Mouse (Mus musculus): Measurements from ENCODE around the gene Arhgef10l. TPM values are rescaled to one million over a fixed set of nuclear protein-coding genes. Genes with fewer than 3 reads are reported as not detected.

The Arhgef10l gene
- polyA plus RNA-seq, 1 experiment = 14.2 TPM

GRCm38 (mm10) chr4:140500766-140501165 lies 165.0 kb downstream of the Arhgef10l start:
- H3K36me3 ChIP-seq (ENCODE audit: control insufficient read depth, insufficient read depth, low read length) = no peaks in the 10 kb centered on the region
- TF ChIP-seq CTCF (IDR thresholded peaks at IDR 0.05; ENCODE audit: extremely low read depth, insufficient read length, insufficient replicate concordance, low read depth, low read length) (no peak), POLR2A (IDR thresholded peaks at IDR 0.05; ENCODE audit: low read depth, low read length) (no peak)
- H3K4me3 ChIP-seq (ENCODE audit: low read depth, low read length) = no peak overlapping the region
- no peaks in the 10 kb centered on the region for H3K27me3 ChIP-seq (ENCODE audit: control insufficient read depth, insufficient read depth, low read length)
- no peak overlapping the region for H3K27ac ChIP-seq (ENCODE audit: insufficient read depth, low read depth, low read length)
- H3K4me1 ChIP-seq (ENCODE audit: control insufficient read depth, insufficient read depth, insufficient read length, low read length) = no peaks in the 10 kb centered on the region
- WGBS = 57% methylated on average over 7 of the region's 7 CpGs

GRCm38 (mm10) chr4:140499571-140499970 lies 166.2 kb downstream of the Arhgef10l start:
- no peaks in the 10 kb centered on the region for H3K27me3 ChIP-seq (ENCODE audit: control insufficient read depth, insufficient read depth, low read length)
- no peaks in the 10 kb centered on the region for H3K36me3 ChIP-seq (ENCODE audit: control insufficient read depth, insufficient read depth, low read length)
- H3K4me3 ChIP-seq (ENCODE audit: low read depth, low read length) = no peak overlapping the region
- TF ChIP-seq POLR2A (IDR thresholded peaks at IDR 0.05; ENCODE audit: low read depth, low read length) (no peak), CTCF (IDR thresholded peaks at IDR 0.05; ENCODE audit: extremely low read depth, insufficient read length, insufficient replicate concordance, low read depth, low read length) (no peak)
- H3K4me1 ChIP-seq (ENCODE audit: control insufficient read depth, insufficient read depth, insufficient read length, low read length) = no peaks in the 10 kb centered on the region
- no peak overlapping the region for H3K27ac ChIP-seq (ENCODE audit: insufficient read depth, low read depth, low read length)
- WGBS = 74% methylated on average over 6 of the region's 6 CpGs

- no peaks in the 10 kb centered on the region for H3K36me3 ChIP-seq (ENCODE audit: control insufficient read depth, insufficient read depth, low read length)
- no peak overlapping the region for H3K4me3 ChIP-seq (ENCODE audit: low read depth, low read length)
- H3K27ac ChIP-seq (ENCODE audit: insufficient read depth, low read depth, low read length) = no peak overlapping the region
- 75% methylated on average over 20 of the region's 20 CpGs for whole genome bisulfite sequencing
- TF ChIP-seq POLR2A (IDR thresholded peaks at IDR 0.05; ENCODE audit: low read depth, low read length) = no peak
- no peak for TF ChIP-seq CTCF (IDR thresholded peaks at IDR 0.05; ENCODE audit: extremely low read depth, insufficient read length, insufficient replicate concordance, low read depth, low read length)
- no peaks in the 10 kb centered on the region for H3K27me3 ChIP-seq (ENCODE audit: control insufficient read depth, insufficient read depth, low read length)
- no peaks in the 10 kb centered on the region for H3K4me1 ChIP-seq (ENCODE audit: control insufficient read depth, insufficient read depth, insufficient read length, low read length)
Measured at GRCm38 (mm10) chr4:140497169-140497568, 168.6 kb downstream of the Arhgef10l start.

GRCm38 (mm10) chr4:140491555-140491954 lies 174.3 kb downstream of the Arhgef10l start:
- no peak for TF ChIP-seq CTCF (IDR thresholded peaks at IDR 0.05; ENCODE audit: extremely low read depth, insufficient read length, insufficient replicate concordance, low read depth, low read length)
- TF ChIP-seq POLR2A (IDR thresholded peaks at IDR 0.05; ENCODE audit: low read depth, low read length) = no peak
- no peaks in the 10 kb centered on the region for H3K4me1 ChIP-seq (ENCODE audit: control insufficient read depth, insufficient read depth, insufficient read length, low read length)
- H3K27me3 ChIP-seq (ENCODE audit: control insufficient read depth, insufficient read depth, low read length) = no peaks in the 10 kb centered on the region
- H3K4me3 ChIP-seq (ENCODE audit: low read depth, low read length) = no peak overlapping the region
- no peak overlapping the region for H3K27ac ChIP-seq (ENCODE audit: insufficient read depth, low read depth, low read length)
- H3K36me3 ChIP-seq (ENCODE audit: control insufficient read depth, insufficient read depth, low read length) = no peaks in the 10 kb centered on the region
- 33% methylated on average over 5 of the region's 5 CpGs for WGBS

GRCm38 (mm10) chr4:140485442-140485841 lies 180.4 kb downstream of the Arhgef10l start:
- Histone ChIP-seq H3K4me1 (ENCODE audit: control insufficient read depth, insufficient read depth, insufficient read length, low read length) (no peaks in the 10 kb centered on the region), H3K4me3 (ENCODE audit: low read depth, low read length) (no peak overlapping the region), H3K27ac (ENCODE audit: insufficient read depth, low read depth, low read length) (no peak overlapping the region), H3K27me3 (ENCODE audit: control insufficient read depth, insufficient read depth, low read length) (no peaks in the 10 kb centered on the region), H3K36me3 (ENCODE audit: control insufficient read depth, insufficient read depth, low read length) (no peaks in the 10 kb centered on the region)
- no peak for TF ChIP-seq CTCF (IDR thresholded peaks at IDR 0.05; ENCODE audit: extremely low read depth, insufficient read length, insufficient replicate concordance, low read depth, low read length)
- TF ChIP-seq POLR2A (IDR thresholded peaks at IDR 0.05; ENCODE audit: low read depth, low read length) = no peak
- 60% methylated on average over 12 of the region's 12 CpGs for WGBS

- TF ChIP-seq POLR2A (IDR thresholded peaks at IDR 0.05; ENCODE audit: low read depth, low read length) (no peak), CTCF (IDR thresholded peaks at IDR 0.05; ENCODE audit: extremely low read depth, insufficient read length, insufficient replicate concordance, low read depth, low read length) (no peak)
- WGBS = 74% methylated on average over 11 of the region's 11 CpGs
- H3K36me3 ChIP-seq (ENCODE audit: control insufficient read depth, insufficient read depth, low read length) = no peaks in the 10 kb centered on the region
- no peak overlapping the region for H3K27ac ChIP-seq (ENCODE audit: insufficient read depth, low read depth, low read length)
- H3K4me3 ChIP-seq (ENCODE audit: low read depth, low read length) = no peak overlapping the region
- H3K4me1 ChIP-seq (ENCODE audit: control insufficient read depth, insufficient read depth, insufficient read length, low read length) = no peaks in the 10 kb centered on the region
- H3K27me3 ChIP-seq (ENCODE audit: control insufficient read depth, insufficient read depth, low read length) = no peaks in the 10 kb centered on the region
Measured at GRCm38 (mm10) chr4:140483134-140483533, 182.7 kb downstream of the Arhgef10l start.

- TF ChIP-seq POLR2A (IDR thresholded peaks at IDR 0.05; ENCODE audit: low read depth, low read length) (no peak), CTCF (IDR thresholded peaks at IDR 0.05; ENCODE audit: extremely low read depth, insufficient read length, insufficient replicate concordance, low read depth, low read length) (no peak)
- Histone ChIP-seq H3K4me3 (ENCODE audit: low read depth, low read length) (no peak overlapping the region), H3K27me3 (ENCODE audit: control insufficient read depth, insufficient read depth, low read length) (no peaks in the 10 kb centered on the region), H3K27ac (ENCODE audit: insufficient read depth, low read depth, low read length) (no peak overlapping the region), H3K36me3 (ENCODE audit: control insufficient read depth, insufficient read depth, low read length) (no peaks in the 10 kb centered on the region), H3K4me1 (ENCODE audit: control insufficient read depth, insufficient read depth, insufficient read length, low read length) (no peaks in the 10 kb centered on the region)
- 22% methylated on average over 15 of the region's 15 CpGs for WGBS
Measured at GRCm38 (mm10) chr4:140480369-140481067, 185.3 kb downstream of the Arhgef10l start.
